ENCODE assay signal across 9 mouse cellular contexts in genomic region chr12:76765901-76766630, GRCm38 (mm10). TPM values are rescaled to one million over a fixed set of nuclear protein-coding genes. Genes with fewer than 3 reads are reported as not detected.
A peak's percentile ranks its signal among the peaks of the same experiment; 100 is the strongest.
DNase-seq lines count a peak whose midpoint lies in the region; ATAC-seq and TF ChIP-seq lines count a peak whose summit lies in the region.
"Had no signal": no experiment of that assay in that cellular context is flagged by ENCODE, and none has a peak within 500 bp of the region (broad histone marks: within the 10 kb centered on the region; RNA-seq: fewer than 3 reads in every experiment).

No protein-coding gene starts in this region.

- no peak for TF ChIP-seq CTCF in ES-Bruce4 (IDR thresholded peaks at IDR 0.05; ENCODE audit: low read depth, low read length)
- TF ChIP-seq CTCF in embryonic fibroblast, embryonic 13.5 days (IDR thresholded peaks at IDR 0.05; ENCODE audit: borderline replicate concordance, insufficient read depth, low read length) = no peak
- TF ChIP-seq CTCF in liver, embryonic 14.5 days (IDR thresholded peaks at IDR 0.05; ENCODE audit: low read depth) = no peak

- H3K4me1 ChIP-seq in heart, embryonic 10.5 days = peaks cover 8% of the 10 kb centered on the region
- H3K4me1 ChIP-seq in ES-Bruce4 (ENCODE audit: control insufficient read depth, insufficient read depth, low read length) = no peaks in the 10 kb centered on the region
- no peaks in the 10 kb centered on the region for H3K4me1 ChIP-seq in embryonic fibroblast, embryonic 13.5 days (ENCODE audit: control insufficient read depth, insufficient read depth, low read length)
- 0 out of 2 replicates have a peak, but pooled peaks cover 5% of the 10 kb centered on the region for H3K4me1 ChIP-seq in hindbrain, embryonic 14.5 days (replicated peaks; ENCODE audit: control insufficient read depth, insufficient read depth, low read length)
- H3K4me1 ChIP-seq in liver, embryonic 14.5 days (replicated peaks; ENCODE audit: control insufficient read depth in 2 of 2, insufficient read depth in 2 of 2, low read length in 1 of 2) = peaks cover 12 to 13% of the 10 kb centered on the region in 2 experiments

- no peak for TF ChIP-seq POLR2A in ES-Bruce4 (IDR thresholded peaks at IDR 0.05; ENCODE audit: insufficient read depth, low read length)
- no peak for TF ChIP-seq POLR2A in embryonic fibroblast, embryonic 13.5 days (IDR thresholded peaks at IDR 0.05; ENCODE audit: low read depth, low read length)

- H3K27me3 ChIP-seq in heart, embryonic 10.5 days (ENCODE audit: insufficient read depth, poor library complexity, severe bottlenecking) = no peaks in the 10 kb centered on the region
- no peaks in the 10 kb centered on the region for H3K27me3 ChIP-seq in ES-Bruce4 (ENCODE audit: control insufficient read depth, insufficient read depth, low read length, poor library complexity, severe bottlenecking)
- no peaks in the 10 kb centered on the region for H3K27me3 ChIP-seq in hindbrain, embryonic 14.5 days (ENCODE audit: control insufficient read depth, insufficient read depth, low read length)
- no peaks in the 10 kb centered on the region for H3K27me3 ChIP-seq in liver, embryonic 14.5 days (ENCODE audit: control insufficient read depth, insufficient read depth, low read length)

- peak overlapping the region; percentile 35 for H3K9ac ChIP-seq in ES-Bruce4 (ENCODE audit: low read depth, poor library complexity, severe bottlenecking)
- peak overlapping the region; percentile 73 for H3K9ac ChIP-seq in hindbrain, embryonic 14.5 days
- peak overlapping the region; percentile 88 for H3K9ac ChIP-seq in liver, embryonic 14.5 days (replicated peaks)

- 24% methylated on average over 20 of the region's 20 CpGs for WGBS in heart, embryonic 10.5 days
- 32% methylated on average over 20 of the region's 20 CpGs for WGBS in hindbrain, embryonic 14.5 days
- WGBS in liver, embryonic 14.5 days (ENCODE audit: insufficient replicate concordance) = 32% methylated on average over 20 of the region's 20 CpGs

- peak overlapping the region; percentile 58 for H3K4me2 ChIP-seq in hindbrain, embryonic 14.5 days (replicated peaks)
- H3K4me2 ChIP-seq in liver, embryonic 14.5 days (ENCODE audit: low read depth) = peak overlapping the region; percentile 90

- H3K36me3 ChIP-seq in heart, embryonic 10.5 days = no peaks in the 10 kb centered on the region
- H3K36me3 ChIP-seq in ES-Bruce4 (ENCODE audit: control insufficient read depth, insufficient read depth, low read length, poor library complexity, severe bottlenecking) = no peaks in the 10 kb centered on the region
- H3K36me3 ChIP-seq in hindbrain, embryonic 14.5 days (replicated peaks; ENCODE audit: control insufficient read depth, insufficient read depth) = no peaks in the 10 kb centered on the region
- no peaks in the 10 kb centered on the region for H3K36me3 ChIP-seq in liver, embryonic 14.5 days (replicated peaks; ENCODE audit: control insufficient read depth, insufficient read depth, low read depth)

- DNase-seq in heart, embryonic 10.5 days (ENCODE audit: low spot score) = no peak
- DNase-seq in heart, postnatal 25 days (ENCODE audit: low spot score) = no peak
- DNase-seq in hindbrain, embryonic 14.5 days (ENCODE audit: low spot score) = no peak
- no peak for DNase-seq in liver, embryonic 14.5 days (ENCODE audit: low read depth in 3 of 3, low spot score in 3 of 3)
- DNase-seq in right cerebral cortex, postnatal 4 days = peak; percentile 28
- no peak for DNase-seq in cerebellum, adult 8-10 months

- intact Hi-C loops in heart, postnatal 25 days (cut with DNase I) = no loop called here

- H3K4me3 ChIP-seq in heart, embryonic 10.5 days = peak overlapping the region; percentile 75
- peak overlapping the region; percentile 83 for H3K4me3 ChIP-seq in ES-Bruce4 (ENCODE audit: low read depth, low read length)
- H3K4me3 ChIP-seq in embryonic fibroblast, embryonic 13.5 days (ENCODE audit: insufficient read depth, low read length) = peak overlapping the region; percentile 54
- peak overlapping the region; percentile 59 for H3K4me3 ChIP-seq in hindbrain, embryonic 14.5 days (replicated peaks; ENCODE audit: low read length)
- peak overlapping the region; percentile 86 to 88 for H3K4me3 ChIP-seq in liver, embryonic 14.5 days (ENCODE audit: insufficient read depth in 1 of 2, low read depth in 2 of 2, low read length in 2 of 2)

- 0 out of 2 replicates have a peak, but pooled peaks have one; percentile 15 for ATAC-seq in hindbrain, embryonic 14.5 days (ENCODE audit: low FRiP score)
- ATAC-seq in liver, embryonic 14.5 days (ENCODE audit: insufficient read depth) = peak; percentile 7; the same call in 1 of the 2 replicates

- peak overlapping the region; percentile 94 for H3K27ac ChIP-seq in heart, embryonic 10.5 days
- no peak overlapping the region for H3K27ac ChIP-seq in ES-Bruce4 (ENCODE audit: insufficient read depth, low read length)
- no peak overlapping the region for H3K27ac ChIP-seq in embryonic fibroblast, embryonic 13.5 days (ENCODE audit: insufficient read depth, low read length)
- H3K27ac ChIP-seq in hindbrain, embryonic 14.5 days = peak overlapping the region; percentile 87
- H3K27ac ChIP-seq in liver, embryonic 14.5 days = peak overlapping the region; percentile 79

- TF ChIP-seq EP300 in ES-Bruce4 (IDR thresholded peaks at IDR 0.05; ENCODE audit: insufficient read depth, low read depth, low read length) = no peak
- no peak for TF ChIP-seq EP300 in liver, embryonic 14.5 days (IDR thresholded peaks at IDR 0.05; ENCODE audit: low read depth)

- H3K9me3 ChIP-seq in heart, embryonic 10.5 days = no peaks in the 10 kb centered on the region
- no peaks in the 10 kb centered on the region for H3K9me3 ChIP-seq in ES-Bruce4 (replicated peaks; ENCODE audit: control insufficient read depth, insufficient read depth, low read length, poor library complexity, severe bottlenecking)
- no peaks in the 10 kb centered on the region for H3K9me3 ChIP-seq in hindbrain, embryonic 14.5 days (ENCODE audit: control insufficient read depth, low read length)
- H3K9me3 ChIP-seq in liver, embryonic 14.5 days (ENCODE audit: control insufficient read depth, low read length) = no peaks in the 10 kb centered on the region

RNA-seq across cellular contexts. Expression of gene Fntb, which starts 0.7 kb away (rescaled TPM):
- 36.9 and 39.2 TPM in 2 replicates for polyA plus RNA-seq in heart, embryonic 10.5 days (2016; fragmentation: Nextera tagmentation; extraction: Ambion mirVana)
- total RNA-seq in heart, postnatal 25 days (2021) = 10 to 100 TPM; 13.0 to 14.3 TPM
- polyA plus RNA-seq in ES-Bruce4 (2011; ENCODE audit: insufficient read depth, insufficient read length, low read depth, missing spikeins) = 68.6 and 81.0 TPM in 2 replicates
- polyA plus RNA-seq in embryonic fibroblast, embryonic 13.5 days (2011; ENCODE audit: insufficient read length, low read depth, missing spikeins) = 51.9 and 81.7 TPM in 2 replicates
- polyA plus RNA-seq in hindbrain, embryonic 14.5 days (2014; fragmentation: Nextera tagmentation; extraction: Ambion mirVana) = 40.4 and 43.9 TPM in 2 replicates
- 21.4 and 24.3 TPM in 2 replicates for polyA plus RNA-seq in liver, embryonic 14.5 days (2012; rRNA removed)
- 28.8 and 33.7 TPM in 2 replicates for polyA plus RNA-seq in liver, embryonic 14.5 days (2014; fragmentation: Nextera tagmentation; extraction: Ambion mirVana)

RNA-seq across cellular contexts. Expression of gene Churc1, which starts 0.7 kb away (rescaled TPM):
- polyA plus RNA-seq in heart, embryonic 10.5 days (2016; fragmentation: Nextera tagmentation; extraction: Ambion mirVana) = 145 and 165 TPM in 2 replicates
- total RNA-seq in heart, postnatal 25 days (2021) = 10 to 100 TPM; 84.7 to 90.6 TPM
- polyA plus RNA-seq in ES-Bruce4 (2011; ENCODE audit: insufficient read depth, insufficient read length, low read depth, missing spikeins) = 30.4 and 30.7 TPM in 2 replicates
- 43.3 and 44.5 TPM in 2 replicates for polyA plus RNA-seq in embryonic fibroblast, embryonic 13.5 days (2011; ENCODE audit: insufficient read length, low read depth, missing spikeins)
- 123 and 161 TPM in 2 replicates for polyA plus RNA-seq in hindbrain, embryonic 14.5 days (2014; fragmentation: Nextera tagmentation; extraction: Ambion mirVana)
- 38.2 and 40.2 TPM in 2 replicates for polyA plus RNA-seq in liver, embryonic 14.5 days (2012; rRNA removed)
- polyA plus RNA-seq in liver, embryonic 14.5 days (2014; fragmentation: Nextera tagmentation; extraction: Ambion mirVana) = 68.8 and 76.3 TPM in 2 replicates

RNA-seq across cellular contexts. Expression of gene Gpx2, which starts 29.3 kb away (rescaled TPM):
- polyA plus RNA-seq in heart, embryonic 10.5 days (2016; fragmentation: Nextera tagmentation; extraction: Ambion mirVana) = 0.11 and 0.60 TPM in 2 replicates
- not detected for total RNA-seq in heart, postnatal 25 days (2021)
- 12.7 and 20.3 TPM in 2 replicates for polyA plus RNA-seq in ES-Bruce4 (2011; ENCODE audit: insufficient read depth, insufficient read length, low read depth, missing spikeins)
- polyA plus RNA-seq in embryonic fibroblast, embryonic 13.5 days (2011; ENCODE audit: insufficient read length, low read depth, missing spikeins) = not detected in 2 replicates
- 0.19 TPM in 1 of 2 replicates, not detected in the other for polyA plus RNA-seq in hindbrain, embryonic 14.5 days (2014; fragmentation: Nextera tagmentation; extraction: Ambion mirVana)
- polyA plus RNA-seq in liver, embryonic 14.5 days (2012; rRNA removed) = 0.06 and 0.16 TPM in 2 replicates
- polyA plus RNA-seq in liver, embryonic 14.5 days (2014; fragmentation: Nextera tagmentation; extraction: Ambion mirVana) = not detected in 2 replicates
- total RNA-seq: heart, postnatal 10 days had no signal

RNA-seq across cellular contexts. Expression of gene Sptb, which starts 55.7 kb away (rescaled TPM):
- 11.5 and 17.4 TPM in 2 replicates for polyA plus RNA-seq in heart, embryonic 10.5 days (2016; fragmentation: Nextera tagmentation; extraction: Ambion mirVana)
- 10 to 100 TPM; 77.3 to 82.3 TPM for total RNA-seq in heart, postnatal 25 days (2021)
- polyA plus RNA-seq in ES-Bruce4 (2011; ENCODE audit: insufficient read depth, insufficient read length, low read depth, missing spikeins) = 4.6 and 4.7 TPM in 2 replicates
- polyA plus RNA-seq in embryonic fibroblast, embryonic 13.5 days (2011; ENCODE audit: insufficient read length, low read depth, missing spikeins) = not detected in 2 replicates
- 11.3 and 11.5 TPM in 2 replicates for polyA plus RNA-seq in hindbrain, embryonic 14.5 days (2014; fragmentation: Nextera tagmentation; extraction: Ambion mirVana)
- polyA plus RNA-seq in liver, embryonic 14.5 days (2012; rRNA removed) = 35.4 and 39.7 TPM in 2 replicates
- 59.4 and 70.4 TPM in 2 replicates for polyA plus RNA-seq in liver, embryonic 14.5 days (2014; fragmentation: Nextera tagmentation; extraction: Ambion mirVana)

RNA-seq across cellular contexts. Expression of gene Rab15, which starts 56.6 kb away (rescaled TPM):
- polyA plus RNA-seq in heart, embryonic 10.5 days (2016; fragmentation: Nextera tagmentation; extraction: Ambion mirVana) = 3.1 and 6.3 TPM in 2 replicates
- total RNA-seq in heart, postnatal 25 days (2021) = 1 to 10 TPM in 1 of 2 experiments, under 1 TPM in 1; 0.45 to 1.3 TPM
- polyA plus RNA-seq in ES-Bruce4 (2011; ENCODE audit: insufficient read depth, insufficient read length, low read depth, missing spikeins) = 34.2 and 40.7 TPM in 2 replicates
- polyA plus RNA-seq in embryonic fibroblast, embryonic 13.5 days (2011; ENCODE audit: insufficient read length, low read depth, missing spikeins) = 10.5 and 10.9 TPM in 2 replicates
- polyA plus RNA-seq in hindbrain, embryonic 14.5 days (2014; fragmentation: Nextera tagmentation; extraction: Ambion mirVana) = 35.7 and 44.8 TPM in 2 replicates
- 0.11 and 0.13 TPM in 2 replicates for polyA plus RNA-seq in liver, embryonic 14.5 days (2012; rRNA removed)
- polyA plus RNA-seq in liver, embryonic 14.5 days (2014; fragmentation: Nextera tagmentation; extraction: Ambion mirVana) = 0.05 and 0.15 TPM in 2 replicates

Comparison
In these comparisons a context has a peak if more than half of its experiments do, and no peak if none do; other contexts are left out.
1. H3K27ac ChIP-seq: peak in heart, embryonic 10.5 days (single experiment), hindbrain, embryonic 14.5 days (single experiment) and liver, embryonic 14.5 days (single experiment); none in ES-Bruce4 (single experiment) and embryonic fibroblast, embryonic 13.5 days (single experiment).
2. H3K9ac ChIP-seq: peak in every context shown above with its lines; median percentile 88 in liver, embryonic 14.5 days; 73 in hindbrain, embryonic 14.5 days; 35 in ES-Bruce4.
3. Peak in every context shown above with its lines, with median percentiles within 50 percentile points of each other: H3K4me3 ChIP-seq.